Mouse (Mus musculus) liver, embryonic 14.5 days (tissue): ENCODE measurements around the gene Ccdc69.

Source experiments
- CTCF ChIP-seq: IDR thresholded peaks from 2 replicates; pipeline ENCODE4 v1.5.1; 2016; ENCODE audit warnings: antibody characterized with exemption, low read depth, control low read depth
- EP300 ChIP-seq: IDR thresholded peaks from 2 replicates; pipeline ENCODE4 v1.6.1; 2016; ENCODE audit warnings: antibody characterized with exemption, low read depth

DNA sequence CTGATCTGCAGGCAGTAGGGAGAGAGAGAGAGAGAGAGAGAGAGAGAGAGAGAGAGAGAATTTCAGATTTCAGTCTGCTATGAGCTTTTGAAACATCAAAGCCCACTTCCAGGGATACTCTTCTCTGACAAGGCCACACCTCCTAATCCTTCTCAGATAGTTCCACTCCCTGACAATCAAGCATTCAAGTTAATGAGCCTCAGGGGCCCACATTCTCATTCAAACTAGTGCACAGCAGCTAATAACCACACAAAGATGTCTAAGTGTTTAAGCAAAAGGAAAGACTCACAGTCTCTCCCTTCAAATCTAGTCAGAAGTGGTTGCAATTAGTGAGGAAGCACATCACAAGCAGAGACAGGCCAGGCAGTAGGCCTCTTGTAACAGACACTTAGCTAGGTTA, 42.3 kb upstream of the Ccdc69 start:
- TF ChIP-seq CTCF (no peak), EP300 (no peak)
